Mouse (Mus musculus): ENCODE measurements around the gene Neu1. TPM values are rescaled to one million over a fixed set of nuclear protein-coding genes. Genes with fewer than 3 reads are reported as not detected.

The Neu1 gene
- total RNA-seq (2023) = 55.1 TPM

DNA sequence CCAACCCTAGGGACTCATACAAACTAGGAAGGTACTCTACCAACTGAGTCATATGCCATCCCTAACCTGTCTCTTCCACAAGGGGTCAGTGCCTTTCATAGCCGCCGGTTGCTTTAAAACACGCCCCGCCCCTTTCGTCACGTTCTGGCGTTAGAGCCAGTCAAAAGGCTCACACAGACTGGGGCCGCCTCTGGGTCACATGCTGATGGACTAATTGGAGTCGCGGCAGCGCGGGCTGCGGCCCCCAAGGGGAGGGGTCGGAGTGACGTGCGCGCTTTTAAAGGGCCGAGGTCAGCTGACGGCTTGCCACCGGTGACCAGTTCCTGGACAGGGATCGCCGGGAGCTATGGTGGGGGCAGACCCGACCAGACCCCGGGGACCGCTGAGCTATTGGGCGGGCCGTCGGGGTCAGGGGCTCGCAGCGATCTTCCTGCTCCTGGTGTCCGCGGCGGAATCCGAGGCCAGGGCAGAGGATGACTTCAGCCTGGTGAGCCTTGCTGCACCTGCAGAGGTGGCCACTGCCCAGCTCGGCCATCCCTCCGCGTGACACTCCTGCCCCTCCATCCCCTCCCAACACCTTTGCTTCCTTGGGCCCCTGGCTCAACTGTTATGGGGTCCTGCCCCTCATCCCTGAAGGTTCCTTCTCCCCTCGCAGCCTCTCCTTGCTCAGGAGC lies at the start of gene Neu1:
Gene Neu1, plus strand, starts transcription at position 193 of the 674 bp plus-strand sequence.

DNA sequence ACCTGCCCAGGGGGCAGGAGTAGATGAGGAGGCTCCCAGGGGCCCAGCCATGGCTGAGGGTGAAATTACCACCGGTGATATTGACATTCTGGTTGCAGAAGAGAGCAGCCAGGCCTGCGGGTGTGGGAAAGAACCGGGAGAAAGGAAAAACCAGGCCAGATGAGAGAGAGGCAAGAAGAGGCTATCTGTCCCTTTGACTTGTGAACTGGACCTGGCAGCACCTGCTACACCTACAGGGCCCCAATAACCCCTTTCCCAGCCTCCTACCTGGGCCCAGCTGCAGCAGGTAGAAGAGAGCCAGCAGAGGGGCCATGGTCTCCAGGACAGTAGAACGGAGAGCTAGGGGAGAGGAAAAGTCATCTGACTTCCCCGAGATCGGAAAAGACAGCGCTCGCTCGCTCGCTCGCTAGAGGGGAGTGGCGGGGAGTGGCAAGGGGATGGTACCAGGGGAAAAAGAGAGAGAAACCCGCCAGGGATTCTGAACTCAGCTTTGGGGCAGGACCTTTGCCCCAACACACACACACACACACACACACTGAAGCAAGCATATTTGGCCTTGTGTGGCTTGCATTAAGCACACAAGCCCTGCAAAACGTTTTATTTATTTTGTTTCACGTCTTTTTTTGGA lies 49.3 kb upstream of the Neu1 start, which contains the start of gene Gm20547:
Gene Gm20547, minus strand, starts transcription at position 360 of the 628 bp plus-strand sequence.

DNA sequence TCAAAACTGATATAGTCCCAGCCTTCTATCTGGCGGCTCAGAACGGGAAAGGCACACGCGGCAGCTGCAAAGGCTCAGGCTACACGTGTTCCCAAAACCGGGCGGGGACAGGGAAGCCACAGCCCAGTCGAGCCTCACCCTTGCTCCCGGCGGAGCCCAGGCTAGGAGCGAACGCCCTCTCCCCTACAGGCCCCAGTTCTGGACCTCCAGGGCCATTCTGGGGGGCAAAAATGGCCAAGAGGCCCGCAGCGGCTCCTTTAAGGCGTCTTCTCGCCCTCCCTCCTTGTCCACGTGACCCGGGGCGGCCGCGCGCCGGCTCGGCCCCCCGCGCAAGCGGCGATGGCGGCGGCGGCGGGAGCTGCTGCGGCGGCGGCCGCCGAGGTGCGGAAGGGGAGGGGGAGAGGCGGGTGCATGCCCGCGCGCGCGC lies 32.9 kb upstream of the Neu1 start, which contains the start of the genes C2 and Ehmt2:
Gene C2, minus strand, starts transcription at position 106 of the 427 bp plus-strand sequence.
Gene Ehmt2, plus strand, starts transcription at position 310 of the 427 bp plus-strand sequence.

DNA sequence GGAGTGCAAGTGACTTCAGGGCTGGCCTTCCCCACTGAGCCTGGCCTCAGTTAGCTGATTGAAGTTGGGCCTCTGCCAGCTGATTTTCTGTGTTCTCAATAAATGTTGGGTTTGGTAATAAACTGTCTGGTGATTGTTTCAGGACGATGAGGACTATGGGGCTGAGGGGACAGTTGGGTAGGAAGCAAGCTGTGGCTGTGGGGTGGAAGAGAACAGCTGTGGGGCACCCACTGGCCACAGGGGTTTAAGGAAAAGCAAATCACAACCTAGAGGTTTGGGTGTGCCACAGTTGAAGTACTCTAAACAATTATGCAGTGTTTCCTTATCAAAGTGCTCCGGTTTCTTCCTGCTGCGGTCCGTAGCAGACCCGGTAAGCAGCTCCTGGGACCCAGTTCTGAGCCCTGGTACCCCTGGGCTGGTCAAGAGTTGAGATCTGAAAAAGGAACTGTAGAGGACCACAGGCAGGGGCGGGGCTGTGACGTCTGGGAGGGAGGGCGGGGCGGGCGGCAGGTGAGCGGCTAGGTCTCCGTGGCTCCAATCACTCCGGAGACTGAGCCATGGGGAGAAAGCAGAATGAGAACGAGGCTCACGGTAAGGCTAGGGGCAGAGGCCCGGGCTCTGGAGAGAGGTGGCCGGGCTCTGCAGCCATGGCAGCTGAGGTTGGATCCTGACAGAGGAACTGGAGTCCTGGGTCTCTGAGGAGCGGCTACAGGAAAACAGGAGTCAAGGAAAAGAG lies 17.0 kb upstream of the Neu1 start, which contains the start of gene Slc44a4:
Gene Slc44a4, plus strand, starts transcription at position 537 of the 736 bp plus-strand sequence.

DNA sequence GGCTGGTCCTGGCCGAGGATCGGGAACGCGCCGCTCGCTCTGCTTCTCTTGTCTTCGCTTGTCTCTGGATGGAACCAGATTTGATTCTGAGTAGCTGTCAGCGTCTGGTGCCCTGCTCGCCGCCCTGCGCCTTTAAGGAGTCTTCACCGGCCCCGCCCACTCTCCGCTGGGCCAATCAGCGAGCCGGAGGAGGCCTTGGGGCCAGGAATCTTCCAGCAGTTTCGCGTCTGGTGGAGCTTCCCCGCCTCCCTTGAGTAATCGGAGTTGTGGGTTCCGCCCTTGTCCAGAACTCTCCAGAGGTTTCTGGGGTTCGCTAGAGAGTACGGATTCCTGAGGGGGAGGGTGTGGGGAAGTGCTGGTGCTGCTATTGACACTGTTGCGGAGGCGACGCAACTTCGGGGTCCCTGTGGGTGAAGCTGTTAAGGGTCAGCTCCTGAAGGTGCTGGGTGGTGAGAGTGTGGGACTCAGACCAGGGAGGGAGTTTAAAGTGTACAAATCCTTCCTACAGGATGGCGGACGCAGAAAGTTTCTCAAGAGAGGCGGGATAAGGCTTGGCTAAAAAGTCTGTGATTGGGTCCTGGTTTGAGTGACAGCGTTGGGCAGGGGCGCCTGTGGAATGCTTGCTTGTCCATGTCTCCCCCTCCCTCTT lies 28.2 kb downstream of the Neu1 start, which contains the start of gene Hspa1b:
Gene Hspa1b, minus strand, starts transcription at position 109 of the 649 bp plus-strand sequence.

DNA sequence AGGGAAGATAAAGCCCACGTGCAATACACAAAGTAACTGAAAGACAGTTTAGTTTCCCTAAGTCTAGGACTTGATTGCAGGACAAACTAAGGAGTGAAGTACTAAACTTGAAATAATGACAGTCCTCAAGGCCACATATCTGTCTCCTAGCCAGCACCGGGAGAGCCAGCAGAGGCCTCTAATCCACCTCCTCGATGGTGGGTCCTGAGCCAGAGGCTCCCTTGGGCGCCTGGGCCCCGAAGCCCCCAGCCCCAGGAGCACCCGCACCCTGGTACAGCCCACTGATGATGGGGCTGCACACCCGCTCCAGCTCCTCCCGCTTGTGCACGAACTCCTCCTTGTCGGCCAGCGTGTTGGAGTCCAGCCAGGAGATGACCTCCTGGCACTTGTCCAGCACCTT lies 38.8 kb downstream of the Neu1 start, which contains the start of gene Gm20481:
Gene Gm20481, plus strand, starts transcription at position 91 of the 400 bp plus-strand sequence.

DNA sequence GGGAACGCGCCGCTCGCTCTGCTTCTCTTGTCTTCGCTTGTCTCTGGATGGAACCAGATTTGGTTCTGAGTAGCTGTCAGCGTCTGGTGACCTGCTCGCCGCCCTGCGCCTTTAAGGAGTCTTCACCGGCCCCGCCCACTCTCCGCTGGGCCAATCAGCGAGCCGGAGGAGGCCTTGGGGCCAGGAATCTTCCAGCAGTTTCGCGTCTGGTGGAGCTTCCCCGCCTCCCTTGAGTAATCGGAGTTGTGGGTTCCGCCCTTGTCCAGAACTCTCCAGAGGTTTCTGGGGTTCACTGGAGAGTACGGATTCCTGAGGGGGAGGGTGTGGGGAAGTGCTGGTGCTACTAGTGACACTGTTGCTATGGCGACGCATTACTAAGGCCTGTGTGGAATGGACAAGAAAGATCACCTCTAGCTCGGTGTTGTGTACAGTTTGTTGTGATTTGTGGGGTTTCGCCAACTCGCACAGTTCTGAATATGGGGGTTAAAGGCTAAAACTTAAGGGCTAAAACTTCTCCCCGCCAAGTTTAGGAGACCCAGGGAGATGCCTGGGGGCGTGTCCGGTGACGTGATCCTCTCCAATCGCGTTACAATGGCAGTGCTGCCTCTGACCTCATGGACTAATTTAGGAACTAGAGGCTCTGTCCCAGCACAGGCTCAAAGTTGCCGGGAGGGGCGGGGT lies 41.2 kb downstream of the Neu1 start, which contains the start of the genes Hspa1a and Hspa1l:
Gene Hspa1a, minus strand, starts transcription at position 88 of the 681 bp plus-strand sequence.
Gene Hspa1l, plus strand, starts transcription at position 635 of the 681 bp plus-strand sequence.

DNA sequence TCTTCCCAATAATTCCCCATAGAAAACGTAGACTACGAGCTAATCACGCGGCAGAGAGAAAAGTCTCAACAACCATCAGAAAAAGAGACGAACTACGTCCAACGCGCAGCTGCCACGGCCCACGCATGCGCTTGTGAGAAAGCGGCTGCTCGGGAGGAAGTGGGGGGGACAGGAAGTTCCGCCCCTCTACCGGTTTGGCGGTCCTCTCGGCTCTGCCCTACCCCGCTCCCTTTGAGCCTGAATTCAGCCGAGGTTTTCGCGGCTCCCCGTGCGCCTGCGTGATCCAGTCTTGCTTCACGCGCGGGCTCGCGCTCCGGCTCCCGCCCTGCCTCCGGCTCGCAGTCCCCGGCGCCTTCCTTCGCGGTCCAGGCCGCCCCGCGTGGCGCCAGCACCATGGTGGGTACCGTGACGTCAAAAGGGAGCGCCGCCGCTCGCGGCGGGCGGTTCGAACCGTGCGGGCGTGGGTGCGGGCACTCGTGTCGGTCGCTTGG lies 50.7 kb downstream of the Neu1 start, which contains the start of gene Lsm2:
Gene Lsm2, plus strand, starts transcription at position 173 of the 491 bp plus-strand sequence.

Other genes starting within 250 kb of the Neu1 start
- 1.3 TPM for gene C4b, start 187.4 kb upstream of the Neu1 start, total RNA-seq (2023)
- not detected for gene Cyp21a1, start 126.7 kb upstream of the Neu1 start, total RNA-seq (2023)
- gene Stk19, start 94.3 kb upstream of the Neu1 start, total RNA-seq (2023) = 62.5 TPM
- 76.5 TPM for gene Dxo, start 94.2 kb upstream of the Neu1 start, total RNA-seq (2023)
- 106 TPM for gene Skiv2l, start 81.0 kb upstream of the Neu1 start, total RNA-seq (2023)
- 31.0 TPM for gene Nelfe, start 80.9 kb upstream of the Neu1 start, total RNA-seq (2023)
- gene Cfb, start 68.7 kb upstream of the Neu1 start, total RNA-seq (2023) = 0.61 TPM
- gene Zbtb12, start 51.8 kb upstream of the Neu1 start, total RNA-seq (2023) = 5.4 TPM
- gene Gm20547, start 49.2 kb upstream of the Neu1 start, total RNA-seq (2023) = not detected
- 1.9 TPM for gene C2, start 33.0 kb upstream of the Neu1 start, total RNA-seq (2023)
- 120 TPM for gene Ehmt2, start 32.8 kb upstream of the Neu1 start, total RNA-seq (2023)
- gene Slc44a4, start 16.8 kb upstream of the Neu1 start, total RNA-seq (2023) = not detected
- 83.6 TPM for gene Hspa1b, start 28.0 kb downstream of the Neu1 start, total RNA-seq (2023)
- not detected for gene Gm20481, start 38.7 kb downstream of the Neu1 start, total RNA-seq (2023)
- 42.1 TPM for gene Hspa1a, start 40.9 kb downstream of the Neu1 start, total RNA-seq (2023)
- not detected for gene Hspa1l, start 41.5 kb downstream of the Neu1 start, total RNA-seq (2023)
- 27.1 TPM for gene Lsm2, start 50.6 kb downstream of the Neu1 start, total RNA-seq (2023)
- 98.2 TPM for gene Vars, start 69.7 kb downstream of the Neu1 start, total RNA-seq (2023)
- gene Vwa7, start 85.3 kb downstream of the Neu1 start, total RNA-seq (2023) = 0.80 TPM
- 0.70 TPM for gene Sapcd1, start 96.8 kb downstream of the Neu1 start, total RNA-seq (2023)
- gene Msh5, start 115.5 kb downstream of the Neu1 start, total RNA-seq (2023) = 2.9 TPM
- gene Clic1, start 118.7 kb downstream of the Neu1 start, total RNA-seq (2023) = 149 TPM
- gene Ddah2, start 127.8 kb downstream of the Neu1 start, total RNA-seq (2023) = 0.64 TPM
- gene Ly6g6c, start 134.1 kb downstream of the Neu1 start, total RNA-seq (2023) = not detected
- not detected for gene Mpig6b, start 134.9 kb downstream of the Neu1 start, total RNA-seq (2023)
- gene Ly6g6e, start 145.6 kb downstream of the Neu1 start, total RNA-seq (2023) = not detected
- not detected for gene Ly6g6d, start 146.8 kb downstream of the Neu1 start, total RNA-seq (2023)
- not detected for gene Ly6g6f, start 154.4 kb downstream of the Neu1 start, total RNA-seq (2023)
- 70.2 TPM for gene Abhd16a, start 158.0 kb downstream of the Neu1 start, total RNA-seq (2023)
- gene Ly6g5c, start 177.0 kb downstream of the Neu1 start, total RNA-seq (2023) = not detected
- gene Ly6g5b, start 184.2 kb downstream of the Neu1 start, total RNA-seq (2023) = 0.61 TPM
- gene Gpank1, start 190.2 kb downstream of the Neu1 start, total RNA-seq (2023) = 22.8 TPM
- 143 TPM for gene Csnk2b, start 190.8 kb downstream of the Neu1 start, total RNA-seq (2023)
- gene D17H6S53E, start 195.1 kb downstream of the Neu1 start, total RNA-seq (2023) = 21.0 TPM
- not detected for gene Apom, start 200.8 kb downstream of the Neu1 start, total RNA-seq (2023)
- gene Bag6, start 203.9 kb downstream of the Neu1 start, total RNA-seq (2023) = 377 TPM
- 311 TPM for gene Prrc2a, start 233.6 kb downstream of the Neu1 start, total RNA-seq (2023)
- gene Aif1, start 244.8 kb downstream of the Neu1 start, total RNA-seq (2023) = 2.4 TPM

Measured in CD8-positive naive resting alpha-beta T cell, adult 57 days (primary cell).